Mouse (Mus musculus): ENCODE results near the gene Vmn1r5. TPM values are rescaled to one million over a fixed set of nuclear protein-coding genes. Genes with fewer than 3 reads are reported as not detected.
"Not testable (repeated sequence)": the region's sequence is repeated elsewhere in the genome, so short reads cannot be mapped to it uniquely, and the experiment has no call there.

Vmn1r5 gene
- total RNA-seq (2022), result not detected

GRCm38 (mm10) chr6:56969973-56970372 is at the start of gene Vmn1r5:
TSS of gene Vmn1r5 (plus strand) at chr6:56970273.
- no peak for DNase-seq (ENCODE audit: low spot score in 2 of 2)

- DNase-seq (ENCODE audit: low spot score in 2 of 2), result no peak
These were observed 46.7 kb upstream of the Vmn1r5 start for GRCm38 (mm10) chr6:56923331-56923725.

GRCm38 (mm10) chr6:56923726-56924707 is 46.1 kb upstream of the Vmn1r5 start, which contains the start of the genes Nt5c3 and Vmn1r4:
TSS of gene Nt5c3 (minus strand) at chr6:56923932.
TSS of gene Vmn1r4 (plus strand) at chr6:56924015.
- DNase-seq (ENCODE audit: low spot score in 2 of 2), result peak; percentile 94 to 95

- DNase-seq (ENCODE audit: low spot score in 2 of 2), result no peak
These were observed 38.2 kb upstream of the Vmn1r5 start for GRCm38 (mm10) chr6:56931648-56932415.

DNA sequence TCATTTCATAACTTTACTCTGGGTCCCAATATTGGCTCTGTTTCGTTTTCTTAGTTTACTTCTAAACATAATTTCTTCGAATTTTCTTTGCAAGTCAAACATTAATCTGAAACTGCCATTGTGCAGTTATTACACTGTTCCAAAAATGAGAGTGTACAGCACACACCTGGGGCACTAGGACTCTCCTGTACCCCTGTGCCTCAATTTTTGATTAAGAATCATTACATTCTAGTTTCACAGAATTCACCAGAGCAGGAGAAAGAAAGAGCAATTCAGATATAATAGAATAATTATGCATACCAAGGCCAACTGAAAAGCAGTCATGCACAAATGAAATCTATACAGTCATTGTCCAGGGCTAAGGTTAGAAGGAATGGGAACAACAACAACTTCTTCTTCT is 37.6 kb upstream of the Vmn1r5 start:
- no peak for DNase-seq (ENCODE audit: low spot score in 2 of 2)

GRCm38 (mm10) chr6:56934366-56934765 is 35.7 kb upstream of the Vmn1r5 start:
- no peak for DNase-seq (ENCODE audit: low spot score in 2 of 2)

DNA sequence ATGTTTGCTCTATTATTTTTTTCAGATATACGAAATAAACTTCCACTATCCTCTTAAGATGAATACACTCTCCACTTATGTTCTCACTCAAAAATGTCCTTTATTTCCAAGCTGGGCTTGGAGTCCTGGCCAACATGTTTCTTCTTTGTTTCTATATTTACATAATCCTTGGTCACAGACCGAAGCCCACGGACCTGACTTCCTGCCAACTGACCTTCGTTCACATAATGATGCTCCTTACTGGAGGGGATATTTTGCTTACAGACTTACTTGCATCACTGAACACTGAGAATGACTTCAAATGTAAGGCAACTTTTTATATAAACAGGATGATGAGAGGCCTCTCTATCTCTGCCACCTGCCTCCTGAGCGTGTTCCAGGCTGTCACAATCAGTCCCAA is 13.6 kb upstream of the Vmn1r5 start:
- no peak for DNase-seq (ENCODE audit: low spot score in 2 of 2)

DNA sequence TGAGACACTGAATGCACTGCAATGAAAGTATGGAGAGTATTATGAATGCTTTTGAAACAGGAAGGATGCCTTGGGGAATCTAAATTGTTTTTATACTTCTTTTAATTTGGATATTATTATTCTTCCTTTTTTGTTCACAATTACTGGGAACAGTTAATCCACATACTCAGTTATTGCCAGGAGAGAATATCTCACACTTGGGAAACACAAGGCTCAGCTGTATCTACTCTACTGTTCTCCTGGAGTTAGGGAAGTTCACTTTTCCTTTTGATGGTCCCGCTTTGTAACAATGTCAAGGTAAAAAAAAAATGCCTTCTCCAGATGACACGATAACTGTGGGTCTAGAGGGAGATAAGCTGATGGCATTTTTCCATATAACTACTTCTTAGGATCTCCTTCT is 26.9 kb downstream of the Vmn1r5 start, which contains the start of gene Vmn1r6:
TSS of gene Vmn1r6 (plus strand) at position 301 of the 400 bp plus-strand sequence.
- no peak for DNase-seq (ENCODE audit: low spot score in 2 of 2)

GRCm38 (mm10) chr6:57025224-57025623 is 55.2 kb downstream of the Vmn1r5 start, which contains the start of gene Vmn1r7:
TSS of gene Vmn1r7 (minus strand) at chr6:57025324.
- not testable (repeated sequence) for DNase-seq (ENCODE audit: low spot score in 2 of 2)

DNA sequence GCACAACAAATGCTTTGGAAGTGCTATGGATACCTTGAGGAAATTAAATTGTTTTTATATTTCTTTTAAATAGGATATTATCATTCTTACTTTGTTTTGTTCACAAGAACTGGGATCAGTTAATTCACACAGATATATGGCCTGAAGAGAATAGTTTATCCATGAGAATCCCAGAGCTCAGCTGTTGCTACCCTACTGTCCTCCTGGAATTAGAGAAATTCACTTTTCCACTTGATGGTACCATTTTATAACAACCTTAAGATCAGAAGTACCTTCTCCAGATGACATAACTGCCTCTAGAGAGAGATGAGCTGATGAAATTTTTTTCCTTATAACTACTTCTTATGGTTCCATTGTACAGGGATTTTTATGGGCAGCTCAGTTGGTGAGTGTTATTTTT is 61.9 kb downstream of the Vmn1r5 start, which contains the start of gene Vmn1r8:
TSS of gene Vmn1r8 (plus strand) at position 301 of the 400 bp plus-strand sequence.
- no peak for DNase-seq (ENCODE audit: low spot score in 2 of 2)

GRCm38 (mm10) chr6:57034674-57035073 is 64.6 kb downstream of the Vmn1r5 start:
- DNase-seq (ENCODE audit: low spot score in 2 of 2), result no peak

Other genes starting within 250 kb of the Vmn1r5 start
- gene Kbtbd2, start 172.5 kb upstream of the Vmn1r5 start, total RNA-seq (2022), result 10 to 100 TPM; 49.4 to 68.1 (median 56.8) TPM
- gene Fkbp9, start 138.2 kb upstream of the Vmn1r5 start, total RNA-seq (2022), result 10 to 100 TPM; 27.4 to 37.3 (median 30.9) TPM
- 10 to 100 TPM; 35.6 to 39.9 (median 37.9) TPM for gene Nt5c3, start 46.3 kb upstream of the Vmn1r5 start, total RNA-seq (2022)
- under 1 TPM in 3 of 4 experiments, not detected in 1; 0.25 to 0.80 (median 0.43) TPM for gene Vmn1r4, start 46.3 kb upstream of the Vmn1r5 start, total RNA-seq (2022)
- gene Vmn1r6, start 27.0 kb downstream of the Vmn1r5 start, total RNA-seq (2022), result not detected
- gene Vmn1r7, start 55.1 kb downstream of the Vmn1r5 start, total RNA-seq (2022), result not detected
- not detected for gene Vmn1r8, start 62.0 kb downstream of the Vmn1r5 start, total RNA-seq (2022)
- under 1 TPM in 1 of 4 experiments, not detected in 3; 0.07 TPM for gene Vmn1r9, start 96.5 kb downstream of the Vmn1r5 start, total RNA-seq (2022)
- not detected for gene Vmn1r10, start 139.2 kb downstream of the Vmn1r5 start, total RNA-seq (2022)
- gene Vmn1r11, start 163.2 kb downstream of the Vmn1r5 start, total RNA-seq (2022), result not detected
- gene Vmn1r12, start 186.6 kb downstream of the Vmn1r5 start, total RNA-seq (2022), result under 1 TPM in 1 of 4 experiments, not detected in 3; 0.06 TPM
- gene Vmn1r13, start 233.0 kb downstream of the Vmn1r5 start, total RNA-seq (2022), result not detected